Mouse (Mus musculus) cerebellum, adult 11-12 months (tissue): Measurements from ENCODE around the gene Ppp1r11.
"Not testable (repeated sequence)": the region's sequence is repeated elsewhere in the genome, so short reads cannot be mapped to it uniquely, and the experiment has no call there.

Experiments
- DNase-seq: peaks from one replicate; pipeline ENCODE4 v3.0.0; 2022

Ppp1r11 gene

GRCm38 (mm10) chr17:36950981-36951947 is at the start of gene Ppp1r11:
Ppp1r11 (minus strand) TSS chr17:36951741.
- peak; percentile 98 for DNase-seq

- DNase-seq = no peak
These were observed 49.3 kb upstream of the Ppp1r11 start, which contains the start of gene Zfp57 for GRCm38 (mm10) chr17:37000863-37001262. Zfp57 (plus strand) TSS chr17:37001163.

- DNase-seq = no peak
These were observed 46.9 kb upstream of the Ppp1r11 start for GRCm38 (mm10) chr17:36998477-36998876.

- peak; percentile 56 for DNase-seq
These were observed 45.6 kb upstream of the Ppp1r11 start for GRCm38 (mm10) chr17:36997033-36997735.

- DNase-seq = no peak
These were observed 43.9 kb upstream of the Ppp1r11 start for GRCm38 (mm10) chr17:36995448-36995847.

GRCm38 (mm10) chr17:36994528-36994927 is 43.0 kb upstream of the Ppp1r11 start:
- DNase-seq = no peak

GRCm38 (mm10) chr17:36993770-36994325 is 42.3 kb upstream of the Ppp1r11 start:
- no peak for DNase-seq

GRCm38 (mm10) chr17:36992336-36993104 is 41.0 kb upstream of the Ppp1r11 start:
- DNase-seq = no peak

- not testable (repeated sequence) for DNase-seq
These were observed 39.1 kb upstream of the Ppp1r11 start for GRCm38 (mm10) chr17:36990630-36991029.

GRCm38 (mm10) chr17:36989437-36989836 is 37.9 kb upstream of the Ppp1r11 start, which contains the start of gene H2-M5:
H2-M5 (minus strand) TSS chr17:36989537.
- no peak for DNase-seq

- no peak for DNase-seq
These were observed 36.9 kb upstream of the Ppp1r11 start for GRCm38 (mm10) chr17:36988475-36988874.

GRCm38 (mm10) chr17:36982253-36983155 is 31.0 kb upstream of the Ppp1r11 start:
- no peak for DNase-seq

- DNase-seq = no peak
These were observed 30.3 kb upstream of the Ppp1r11 start for GRCm38 (mm10) chr17:36981845-36982244.

GRCm38 (mm10) chr17:36981221-36981813 is 29.8 kb upstream of the Ppp1r11 start, which contains the start of gene 2410137M14Rik:
2410137M14Rik (minus strand) TSS chr17:36981237.
- DNase-seq = no peak

GRCm38 (mm10) chr17:36973271-36973787 is 21.8 kb upstream of the Ppp1r11 start:
- DNase-seq = no peak

GRCm38 (mm10) chr17:36972791-36973190 is 21.2 kb upstream of the Ppp1r11 start:
- DNase-seq = no peak

- DNase-seq = no peak
These were observed 19.8 kb upstream of the Ppp1r11 start for GRCm38 (mm10) chr17:36971172-36971850.

- DNase-seq = no peak
These were observed 18.9 kb upstream of the Ppp1r11 start for GRCm38 (mm10) chr17:36970316-36970890.

GRCm38 (mm10) chr17:36966875-36967274 is 15.3 kb upstream of the Ppp1r11 start:
- no peak for DNase-seq

- no peak for DNase-seq
These were observed 9.6 kb upstream of the Ppp1r11 start for GRCm38 (mm10) chr17:36961125-36961524.
